Mouse (Mus musculus) right cerebral cortex, postnatal 14 days (tissue): ENCODE data around the gene Slc15a5.

Experiments
- DNase-seq: peaks from one replicate; pipeline ENCODE4 v3.0.0; 2022

The Slc15a5 gene

GRCm38 (mm10) chr6:137957630-137958029 is 122.1 kb downstream of the Slc15a5 start:
- DNase-seq: no peak

DNA sequence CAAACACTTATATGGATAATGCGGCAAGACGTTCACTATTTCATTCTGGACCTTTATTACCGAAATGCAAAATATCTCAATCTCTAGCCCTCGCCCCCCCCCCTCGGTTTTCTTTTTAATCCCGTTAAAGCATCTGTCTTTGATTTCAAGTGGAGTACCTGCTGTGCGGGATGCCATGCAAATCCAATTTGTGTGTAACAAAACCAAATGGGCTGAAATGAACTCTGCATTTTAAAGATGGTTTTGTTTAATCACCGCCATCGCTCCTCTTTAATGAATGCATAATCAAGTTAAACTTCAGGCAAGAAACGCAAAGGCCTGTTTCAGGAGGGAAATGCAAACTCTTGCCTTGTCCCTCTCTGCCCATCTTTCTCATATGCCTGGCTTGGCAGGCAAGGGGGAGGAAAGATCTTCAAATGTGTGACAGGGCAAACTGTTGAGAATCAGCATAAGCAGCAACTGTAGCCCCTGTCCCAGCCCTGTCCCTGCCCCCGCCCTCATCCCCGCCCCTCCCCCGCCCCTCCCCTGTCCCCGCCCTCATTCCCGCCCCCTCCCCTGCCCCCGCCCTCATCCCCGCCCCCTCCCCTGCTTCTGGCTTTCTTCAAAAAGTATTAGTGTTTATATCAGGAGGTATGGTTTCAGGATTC is 122.8 kb downstream of the Slc15a5 start:
- no peak for DNase-seq

GRCm38 (mm10) chr6:137946520-137946919 is 133.2 kb downstream of the Slc15a5 start:
- no peak for DNase-seq

GRCm38 (mm10) chr6:137940374-137941218 is 139.1 kb downstream of the Slc15a5 start:
- DNase-seq: no peak

GRCm38 (mm10) chr6:137937541-137937940 is 142.2 kb downstream of the Slc15a5 start:
- DNase-seq: no peak

DNA sequence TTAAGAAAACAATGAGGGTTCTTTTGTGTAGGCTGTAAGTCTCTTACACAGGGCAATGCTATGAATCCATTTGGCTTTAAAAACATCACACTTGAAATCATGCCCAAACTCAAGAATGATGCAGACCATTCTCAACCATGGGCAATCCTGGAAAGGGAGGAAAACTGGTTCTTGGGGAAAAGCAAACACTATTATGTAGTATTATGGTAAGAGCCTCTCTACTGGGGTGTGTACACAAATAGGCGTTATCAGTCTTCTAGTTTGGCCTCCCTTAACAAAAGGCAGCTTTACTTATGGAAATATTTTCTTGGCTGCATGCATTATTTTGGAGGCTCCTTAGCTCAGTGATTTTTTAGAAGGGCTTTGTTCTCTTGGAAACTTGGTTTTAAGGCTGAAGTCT is 143.4 kb downstream of the Slc15a5 start:
- no peak for DNase-seq

DNA sequence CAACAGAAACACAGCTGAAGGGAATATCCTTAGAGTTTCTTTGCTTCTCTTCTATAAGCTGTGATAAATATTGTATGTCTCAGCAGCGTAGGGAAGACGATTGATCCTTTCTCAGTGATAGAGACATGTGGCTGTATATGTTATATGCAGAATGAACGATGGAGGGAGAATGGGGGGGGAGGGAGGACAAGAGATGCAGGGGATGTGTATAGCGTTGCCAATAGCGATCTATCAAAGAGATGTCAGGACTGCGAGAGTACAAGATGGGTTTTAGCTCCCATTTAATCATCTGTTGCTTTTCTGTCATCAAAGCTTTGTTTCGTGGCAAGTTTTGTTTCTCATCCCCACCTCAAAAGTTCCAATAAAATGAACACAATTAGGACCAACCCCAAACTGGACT is 143.9 kb downstream of the Slc15a5 start:
- DNase-seq: no peak

DNA sequence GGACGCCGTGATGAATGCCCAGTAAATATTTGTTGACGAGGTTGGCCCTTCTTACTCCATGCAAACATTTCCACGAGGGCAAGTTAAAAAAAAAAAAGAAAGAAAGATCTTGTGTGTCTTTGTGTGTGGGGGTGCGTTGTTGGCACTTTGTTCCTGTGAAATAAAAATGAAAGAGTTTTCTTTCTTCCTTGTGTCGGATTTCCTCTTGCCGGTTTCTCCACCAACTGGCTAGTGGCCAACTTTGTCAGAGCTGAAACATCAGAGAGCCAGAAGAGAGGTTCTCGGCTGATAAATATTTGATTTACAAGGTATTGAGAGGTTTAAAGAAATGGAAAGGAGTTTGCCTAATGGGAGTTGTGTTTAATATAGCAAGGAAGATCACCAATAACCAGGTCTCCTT is 144.4 kb downstream of the Slc15a5 start:
- DNase-seq: peak; percentile 47

GRCm38 (mm10) chr6:137934545-137935298 is 145.0 kb downstream of the Slc15a5 start:
- peak; percentile 69 for DNase-seq
